Mouse (Mus musculus) brain, adult 10 weeks (tissue): ENCODE results near the gene Mybpc1. TPM values are rescaled to one million over a fixed set of nuclear protein-coding genes. Genes with fewer than 3 reads are reported as not detected.

Source experiments
- polyA plus RNA-seq: library from polyadenylated mRNA; stranded (reverse); fragments of 350-450 nt; fragmentation: Illumina TruSeq; extraction: RNeasy Lipid Tissue Mini Kit (QIAGEN cat#74804); gene quantifications from one replicate; pipeline ENCODE4 v1.2.3, GENCODE M21; 2015; ENCODE audit warnings: low read depth, low replicate concordance

Mybpc1 gene
- polyA plus RNA-seq = 4.7 TPM

GRCm38 (mm10) chr10:88604943-88605342 is at the start of gene Mybpc1:
TSS of gene Mybpc1 (minus strand) at chr10:88605152.

GRCm38 (mm10) chr10:88503421-88504314 is 101.3 kb downstream of the Mybpc1 start, which contains the start of gene Chpt1:
TSS of gene Chpt1 (minus strand) at chr10:88504073.

Other genes starting within 250 kb of the Mybpc1 start
- gene Dram1, start 226.1 kb downstream of the Mybpc1 start, polyA plus RNA-seq = 1.8 TPM
- gene Gnptab, start 226.0 kb downstream of the Mybpc1 start, polyA plus RNA-seq = 38.0 TPM
- gene Sycp3, start 145.6 kb downstream of the Mybpc1 start, polyA plus RNA-seq = 0.57 TPM
- 58.2 TPM for gene Chpt1, start 101.1 kb downstream of the Mybpc1 start, polyA plus RNA-seq
- gene Spic, start 79.9 kb upstream of the Mybpc1 start, polyA plus RNA-seq = not detected
- gene Arl1, start 125.7 kb upstream of the Mybpc1 start, polyA plus RNA-seq = 217 TPM
- gene Utp20, start 221.7 kb upstream of the Mybpc1 start, polyA plus RNA-seq = 11.0 TPM